Mouse (Mus musculus) heart, adult 2 months (tissue): ENCODE results near the gene Hivep1. TPM values are rescaled to one million over a fixed set of nuclear protein-coding genes. Genes with fewer than 3 reads are reported as not detected.

Experiments used
- DNase-seq, 2 experiments: peaks; one replicate each; pipeline ENCODE4 v3.0.0; 2021
- H3K27ac ChIP-seq: fragments of 200-600 bp; 2 replicates; pipeline ENCODE4 v1.8.1; 2022
- H3K27me3 ChIP-seq: fragments of 200-500 bp; 2 replicates; pipeline ENCODE4 v1.6.1; 2012; ENCODE audit warnings: mild to moderate bottlenecking, low read length, inconsistent platforms, mixed read lengths; ENCODE audit not compliant: control insufficient read depth, insufficient read depth
- H3K36me3 ChIP-seq: fragments of 200-500 bp; 2 replicates; pipeline ENCODE4 v1.6.1; 2012; ENCODE audit warnings: low read length, inconsistent platforms; ENCODE audit not compliant: control insufficient read depth, insufficient read depth
- H3K4me1 ChIP-seq: fragments of 200-500 bp; 2 replicates; pipeline ENCODE4 v1.6.1; 2011; ENCODE audit warnings: low read length; ENCODE audit not compliant: control insufficient read depth, insufficient read depth
- H3K4me3 ChIP-seq: fragments of 200-600 bp; 2 replicates; pipeline ENCODE4 v1.8.1; 2022
- H3K79me2 ChIP-seq: fragments of 200-500 bp; replicated peaks from 2 replicates; pipeline ENCODE4 v1.6.1; 2012; ENCODE audit warnings: mild to moderate bottlenecking, inconsistent platforms, low read length, moderate library complexity, mixed read lengths; ENCODE audit not compliant: control insufficient read depth, insufficient read depth
- H3K9ac ChIP-seq: fragments of 200-500 bp; 2 replicates; pipeline ENCODE4 v1.6.1; 2012; ENCODE audit warnings: low read depth, mild to moderate bottlenecking, control low read depth, inconsistent platforms, low read length, mixed read lengths
- CTCF ChIP-seq: fragments of 200-600 bp; IDR thresholded peaks from 2 replicates; pipeline ENCODE4 v1.8.1; 2022; ENCODE audit warnings: antibody characterized with exemption, mild to moderate bottlenecking, moderate library complexity
- EP300 ChIP-seq: fragments of 200-500 bp; IDR thresholded peaks from 2 replicates; pipeline ENCODE4 v1.6.1; 2011; ENCODE audit warnings: low read depth, low read length, control low read depth; ENCODE audit not compliant: insufficient read depth
- POLR2A ChIP-seq: fragments of 200-500 bp; IDR thresholded peaks from 2 replicates; pipeline ENCODE4 v1.6.1; 2011; ENCODE audit warnings: mild to moderate bottlenecking, low read depth, low read length, control low read depth; ENCODE audit not compliant: insufficient read depth
- WGBS: fragments of 180-500 bp; shearing (Covaris S2); methylation state at CpG from one replicate; pipeline ENCODE4 v1.1.7; 2018; 5-methylcytosine and 5-hydroxymethylcytosine counted together
- intact Hi-C: fragments of 180-260 bp; cut with DNase I; formaldehyde crosslinking; loops from one replicate; pipeline ENCODE4 v1.15.1; 2025
- polyA plus RNA-seq: library from polyadenylated mRNA; depleted of rRNA; stranded (reverse); fragments of >200 nt; gene quantifications from 2 replicates; pipeline ENCODE4 v1.2.3, GENCODE M21; 2012
- total RNA-seq, 2 experiments: library from RNA; stranded (reverse); gene quantifications; 2 replicates each; pipeline ENCODE4 v1.2.3; 2021

The Hivep1 gene
- total and polyA plus RNA-seq, 3 experiments, result 16.8 to 23.2 (median 22.1) TPM

- H3K79me2 ChIP-seq, result peaks cover 2% of the 10 kb centered on the region
- 53% methylated on average over 9 of the region's 9 CpGs for WGBS
- no peak overlapping the region for H3K27ac ChIP-seq
- no peak for TF ChIP-seq EP300
- TF ChIP-seq CTCF, result no peak
- TF ChIP-seq POLR2A, result no peak
- DNase-seq, result no peak
- H3K4me1 ChIP-seq, result peaks cover 15% of the 10 kb centered on the region
- H3K4me3 ChIP-seq, result no peak overlapping the region
- H3K36me3 ChIP-seq, result no peaks in the 10 kb centered on the region
- H3K9ac ChIP-seq, result no peak overlapping the region
- no peaks in the 10 kb centered on the region for H3K27me3 ChIP-seq
- intact Hi-C loops, result no loop called here
These were observed 98.8 kb downstream of the Hivep1 start for GRCm38 (mm10) chr13:42150462-42151127.

- no peak overlapping the region for H3K9ac ChIP-seq
- H3K27ac ChIP-seq, result no peak overlapping the region
- H3K27me3 ChIP-seq, result no peaks in the 10 kb centered on the region
- H3K4me3 ChIP-seq, result no peak overlapping the region
- DNase-seq, result no peak
- intact Hi-C loops, result no loop called here
- no peaks in the 10 kb centered on the region for H3K36me3 ChIP-seq
- no peaks in the 10 kb centered on the region for H3K79me2 ChIP-seq
- H3K4me1 ChIP-seq, result no peaks in the 10 kb centered on the region
- TF ChIP-seq POLR2A (no peak), CTCF (no peak), EP300 (no peak)
- 93% methylated on average over 14 of the region's 14 CpGs for WGBS
These were observed 106.4 kb downstream of the Hivep1 start for GRCm38 (mm10) chr13:42158259-42158658.

- H3K79me2 ChIP-seq, result no peaks in the 10 kb centered on the region
- no peaks in the 10 kb centered on the region for H3K27me3 ChIP-seq
- no peak overlapping the region for H3K9ac ChIP-seq
- 85% methylated on average over 14 of the region's 14 CpGs for WGBS
- H3K4me3 ChIP-seq, result no peak overlapping the region
- peaks cover 3% of the 10 kb centered on the region; the same call in 1 of the 2 replicates for H3K36me3 ChIP-seq
- no peak for DNase-seq
- no peak overlapping the region for H3K27ac ChIP-seq
- intact Hi-C loops, result no loop called here
- TF ChIP-seq CTCF (no peak), EP300 (no peak), POLR2A (no peak)
- H3K4me1 ChIP-seq, result no peaks in the 10 kb centered on the region
These were observed 107.8 kb downstream of the Hivep1 start for GRCm38 (mm10) chr13:42159416-42160185.

GRCm38 (mm10) chr13:42170802-42171201, 119.0 kb downstream of the Hivep1 start:
- 94% methylated on average over 1 of the region's 1 CpGs for WGBS
- Histone ChIP-seq H3K4me3 (no peak overlapping the region), H3K79me2 (no peaks in the 10 kb centered on the region), H3K9ac (no peak overlapping the region), H3K36me3 (no peaks in the 10 kb centered on the region), H3K4me1 (no peaks in the 10 kb centered on the region), H3K27ac (no peak overlapping the region), H3K27me3 (no peaks in the 10 kb centered on the region)
- intact Hi-C loops, result no loop called here
- DNase-seq, result no peak
- TF ChIP-seq POLR2A (no peak), EP300 (no peak), CTCF (no peak)

GRCm38 (mm10) chr13:42174827-42175420, 123.1 kb downstream of the Hivep1 start:
- TF ChIP-seq POLR2A, result no peak
- peak; percentile 76 for TF ChIP-seq CTCF
- TF ChIP-seq EP300, result 0 out of 2 replicates have a peak, but pooled peaks have one; percentile 19
- DNase-seq, result peak; percentile 22 to 49
- intact Hi-C loops, result loop anchor here (1.0 to 5.0 kb wide), 3 partner anchors 67 to 412 kb away; partner anchors contain the start of gene Edn1
- WGBS, result 38% methylated on average over 3 of the region's 3 CpGs
- Histone ChIP-seq H3K79me2 (no peaks in the 10 kb centered on the region), H3K4me3 (no peak overlapping the region), H3K36me3 (no peaks in the 10 kb centered on the region; the same call in 1 of the 2 replicates), H3K9ac (no peak overlapping the region), H3K4me1 (no peaks in the 10 kb centered on the region), H3K27me3 (no peaks in the 10 kb centered on the region), H3K27ac (no peak overlapping the region)
